Mouse (Mus musculus) liver, embryonic 13.5 days (tissue): ENCODE results near the gene Krt33b. TPM values are rescaled to one million over a fixed set of nuclear protein-coding genes. Genes with fewer than 3 reads are reported as not detected.

Source experiments
- ATAC-seq: fragments of 200-750 bp; cut with Nextera tagmentation; 2 replicates; pipeline ENCODE4 v1.8.0; 2017; ENCODE audit warnings: low read depth, mild to moderate bottlenecking, moderate number of reproducible peaks, moderate library complexity
- DNase-seq: peaks from one replicate; pipeline ENCODE4 v3.0.0; 2022
- H3K27ac ChIP-seq: fragments of 300-500 bp; sonication (generic); 2 replicates; pipeline ENCODE4 v1.5.1; 2015; ENCODE audit warnings: moderate library complexity, mild to moderate bottlenecking, inconsistent platforms
- H3K27me3 ChIP-seq: fragments of 300-500 bp; sonication (generic); 2 replicates; pipeline ENCODE4 v1.6.1; 2015; ENCODE audit warnings: mild to moderate bottlenecking, inconsistent platforms
- H3K36me3 ChIP-seq: fragments of 300-500 bp; sonication (generic); 2 replicates; pipeline ENCODE4 v1.6.1; 2015; ENCODE audit warnings: mild to moderate bottlenecking, inconsistent platforms
- H3K4me1 ChIP-seq: fragments of 300-500 bp; sonication (generic); replicated peaks from 2 replicates; pipeline ENCODE4 v1.6.1; 2015; ENCODE audit warnings: inconsistent platforms
- H3K4me2 ChIP-seq: fragments of 300-500 bp; sonication (generic); 2 replicates; pipeline ENCODE4 v1.6.1; 2015; ENCODE audit warnings: inconsistent platforms, mild to moderate bottlenecking, moderate library complexity
- H3K4me3 ChIP-seq: fragments of 300-500 bp; sonication (generic); replicated peaks from 2 replicates; pipeline ENCODE4 v1.5.1; 2015; ENCODE audit warnings: mild to moderate bottlenecking, inconsistent platforms
- H3K9ac ChIP-seq: fragments of 300-500 bp; sonication (generic); 2 replicates; pipeline ENCODE4 v1.6.1; 2015; ENCODE audit warnings: mild to moderate bottlenecking, inconsistent platforms
- H3K9me3 ChIP-seq: fragments of 300-500 bp; sonication (generic); replicated peaks from 2 replicates; pipeline ENCODE4 v1.6.1; 2016; ENCODE audit warnings: inconsistent platforms
- WGBS: fragments of 180-500 bp; shearing (Covaris S2); methylation state at CpG from one replicate; pipeline ENCODE4 v1.1.7; 2015; ENCODE audit not compliant: insufficient replicate concordance; 5-methylcytosine and 5-hydroxymethylcytosine counted together
- polyA plus RNA-seq: library from polyadenylated mRNA; unstranded; fragments of >200 nt; fragmentation: Nextera tagmentation; extraction: Ambion mirVana; gene quantifications from 2 replicates; pipeline ENCODE4 v1.2.1, GENCODE M21; 2015

Gene Krt33b
- polyA plus RNA-seq, 1 experiment from 2014 or later: not detected

GRCm38 (mm10) chr11:99990571-99990970, 39.1 kb downstream of the Krt33b start:
- Histone ChIP-seq H3K9ac (no peak overlapping the region), H3K4me3 (no peak overlapping the region), H3K36me3 (no peaks in the 10 kb centered on the region), H3K4me1 (no peaks in the 10 kb centered on the region), H3K9me3 (no peaks in the 10 kb centered on the region), H3K27me3 (peaks cover 14% of the 10 kb centered on the region), H3K27ac (no peak overlapping the region), H3K4me2 (no peak overlapping the region)
- WGBS: 60% methylated on average over 3 of the region's 3 CpGs
- DNase-seq: no peak
- ATAC-seq: no peak

- 50% methylated on average over 6 of the region's 6 CpGs for WGBS
- DNase-seq: no peak
Observed at GRCm38 (mm10) chr11:99989881-99990405, 39.7 kb downstream of the Krt33b start.

GRCm38 (mm10) chr11:99988530-99988929, 41.1 kb downstream of the Krt33b start:
- no peak overlapping the region for H3K4me3 ChIP-seq
- ATAC-seq: no peak
- peaks cover 5% of the 10 kb centered on the region for H3K27me3 ChIP-seq
- no peaks in the 10 kb centered on the region for H3K36me3 ChIP-seq
- no peak overlapping the region for H3K27ac ChIP-seq
- H3K4me2 ChIP-seq: no peak overlapping the region
- 70% methylated on average over 3 of the region's 3 CpGs for WGBS
- DNase-seq: no peak
- H3K9ac ChIP-seq: no peak overlapping the region
- no peaks in the 10 kb centered on the region for H3K9me3 ChIP-seq
- H3K4me1 ChIP-seq: no peaks in the 10 kb centered on the region

More at GRCm38 (mm10) chr11:99989881-99990405, 39.7 kb downstream of the Krt33b start:
- Histone ChIP-seq H3K27ac (no peak overlapping the region), H3K27me3 (peaks cover 14% of the 10 kb centered on the region), H3K4me3 (no peak overlapping the region), H3K9me3 (no peaks in the 10 kb centered on the region), H3K4me1 (no peaks in the 10 kb centered on the region), H3K9ac (no peak overlapping the region), H3K4me2 (no peak overlapping the region), H3K36me3 (no peaks in the 10 kb centered on the region)
- ATAC-seq: no peak

- DNase-seq (no peak), ATAC-seq (no peak)
- no peaks in the 10 kb centered on the region for H3K27me3 ChIP-seq
- H3K27ac ChIP-seq: no peak within 1 kb of the TSS
- H3K4me2 ChIP-seq: no peak within 1 kb of the TSS
- H3K9me3 ChIP-seq: no peaks in the 10 kb centered on the region
- no peaks in the 10 kb centered on the region for H3K36me3 ChIP-seq
- no peaks in the 10 kb centered on the region for H3K4me1 ChIP-seq
- H3K4me3 ChIP-seq: no peak within 1 kb of the TSS
- no peak within 1 kb of the TSS for H3K9ac ChIP-seq
- whole genome bisulfite sequencing: 62% methylated on average over 8 of the region's 8 CpGs
Observed at GRCm38 (mm10) chr11:99986180-99986647, 43.5 kb downstream of the Krt33b start, which contains the start of gene Krtap16-1. Krtap16-1 (minus strand) TSS chr11:99986597.

GRCm38 (mm10) chr11:99985291-99986092, 44.2 kb downstream of the Krt33b start:
- ATAC-seq: no peak
- Histone ChIP-seq H3K27me3 (no peaks in the 10 kb centered on the region), H3K4me3 (no peak overlapping the region), H3K27ac (no peak overlapping the region), H3K4me1 (no peaks in the 10 kb centered on the region), H3K9ac (no peak overlapping the region), H3K4me2 (no peak overlapping the region), H3K36me3 (no peaks in the 10 kb centered on the region), H3K9me3 (no peaks in the 10 kb centered on the region)
- 71% methylated on average over 20 of the region's 20 CpGs for WGBS
- no peak for DNase-seq

GRCm38 (mm10) chr11:99983442-99983841, 46.2 kb downstream of the Krt33b start:
- no peak for DNase-seq
- ATAC-seq: no peak
- 67% methylated on average over 1 of the region's 1 CpGs for WGBS
- no peak overlapping the region for H3K4me2 ChIP-seq
- no peaks in the 10 kb centered on the region for H3K4me1 ChIP-seq
- no peaks in the 10 kb centered on the region for H3K27me3 ChIP-seq
- H3K27ac ChIP-seq: no peak overlapping the region
- H3K9me3 ChIP-seq: no peaks in the 10 kb centered on the region
- H3K36me3 ChIP-seq: no peaks in the 10 kb centered on the region
- no peak overlapping the region for H3K4me3 ChIP-seq
- no peak overlapping the region for H3K9ac ChIP-seq

- H3K27me3 ChIP-seq: no peaks in the 10 kb centered on the region
- H3K27ac ChIP-seq: no peak overlapping the region
Observed at GRCm38 (mm10) chr11:99982731-99983130, 46.9 kb downstream of the Krt33b start.

GRCm38 (mm10) chr11:99978953-99979352, 50.7 kb downstream of the Krt33b start, which contains the start of gene Krtap29-1:
Krtap29-1 (minus strand) TSS chr11:99979053.
- 66% methylated on average over 5 of the region's 5 CpGs for WGBS
- Histone ChIP-seq H3K4me1 (no peaks in the 10 kb centered on the region), H3K4me2 (no peak within 1 kb of the TSS), H3K27ac (no peak within 1 kb of the TSS), H3K9ac (no peak within 1 kb of the TSS), H3K27me3 (no peaks in the 10 kb centered on the region), H3K4me3 (no peak within 1 kb of the TSS), H3K36me3 (no peaks in the 10 kb centered on the region), H3K9me3 (no peaks in the 10 kb centered on the region)
- ATAC-seq (no peak), DNase-seq (no peak)

More at GRCm38 (mm10) chr11:99982731-99983130, 46.9 kb downstream of the Krt33b start:
- no peaks in the 10 kb centered on the region for H3K9me3 ChIP-seq
- no peak for DNase-seq
- ATAC-seq: no peak
- H3K36me3 ChIP-seq: no peaks in the 10 kb centered on the region
- H3K4me2 ChIP-seq: no peak overlapping the region
- H3K4me3 ChIP-seq: no peak overlapping the region
- no peaks in the 10 kb centered on the region for H3K4me1 ChIP-seq
- 67% methylated on average over 9 of the region's 9 CpGs for WGBS
- H3K9ac ChIP-seq: no peak overlapping the region

Other genes with a start within 250 kb of the Krt33b start
- gene Krtap4-8, start 249.2 kb downstream of the Krt33b start, polyA plus RNA-seq: not detected in 2 replicates
- not detected in 2 replicates for gene Krtap4-9, start 244.7 kb downstream of the Krt33b start, polyA plus RNA-seq
- not detected in 2 replicates for gene Gm11596, start 236.4 kb downstream of the Krt33b start, polyA plus RNA-seq
- gene Gm11569, start 230.9 kb downstream of the Krt33b start, polyA plus RNA-seq: not detected in 2 replicates
- not detected in 2 replicates for gene Gm11554, start 225.4 kb downstream of the Krt33b start, polyA plus RNA-seq
- gene Krtap4-13, start 220.0 kb downstream of the Krt33b start, polyA plus RNA-seq: not detected in 2 replicates
- gene Gm11564, start 214.2 kb downstream of the Krt33b start, polyA plus RNA-seq: not detected in 2 replicates
- not detected in 2 replicates for gene 2300003K06Rik, start 191.8 kb downstream of the Krt33b start, polyA plus RNA-seq
- gene Krtap4-16, start 178.3 kb downstream of the Krt33b start, polyA plus RNA-seq: not detected in 2 replicates
- not detected in 2 replicates for gene Gm11568, start 172.0 kb downstream of the Krt33b start, polyA plus RNA-seq
- gene Gm11559, start 165.4 kb downstream of the Krt33b start, polyA plus RNA-seq: not detected in 2 replicates
- not detected in 2 replicates for gene Krtap9-1, start 156.5 kb downstream of the Krt33b start, polyA plus RNA-seq
- gene Gm11567, start 150.7 kb downstream of the Krt33b start, polyA plus RNA-seq: not detected in 2 replicates
- not detected in 2 replicates for gene Krtap31-1, start 121.9 kb downstream of the Krt33b start, polyA plus RNA-seq
- not detected in 2 replicates for gene Gm11565, start 115.1 kb downstream of the Krt33b start, polyA plus RNA-seq
- gene Krtap31-2, start 93.6 kb downstream of the Krt33b start, polyA plus RNA-seq: not detected in 2 replicates
- gene Krtap9-5, start 81.4 kb downstream of the Krt33b start, polyA plus RNA-seq: not detected in 2 replicates
- gene Krtap29-1, start 50.8 kb downstream of the Krt33b start, polyA plus RNA-seq: not detected in 2 replicates
- not detected in 2 replicates for gene Krtap16-1, start 43.3 kb downstream of the Krt33b start, polyA plus RNA-seq
- gene Krtap17-1, start 35.9 kb downstream of the Krt33b start, polyA plus RNA-seq: not detected in 2 replicates
- not detected in 2 replicates for gene Krt33a, start 13.7 kb downstream of the Krt33b start, polyA plus RNA-seq
- not detected in 2 replicates for gene Krt34, start 11.7 kb upstream of the Krt33b start, polyA plus RNA-seq
- not detected in 2 replicates for gene Krt31, start 20.7 kb upstream of the Krt33b start, polyA plus RNA-seq
- not detected in 2 replicates for gene Krt32, start 58.4 kb upstream of the Krt33b start, polyA plus RNA-seq
- gene Krt35, start 66.4 kb upstream of the Krt33b start, polyA plus RNA-seq: not detected in 2 replicates
- gene Krt36, start 75.8 kb upstream of the Krt33b start, polyA plus RNA-seq: not detected in 2 replicates
- 0.10 and 0.20 TPM in 2 replicates for gene Krt13, start 91.7 kb upstream of the Krt33b start, polyA plus RNA-seq
- 1.5 and 2.1 TPM in 2 replicates for gene Krt15, start 106.1 kb upstream of the Krt33b start, polyA plus RNA-seq
- gene Krt19, start 118.8 kb upstream of the Krt33b start, polyA plus RNA-seq: 2.6 and 4.3 TPM in 2 replicates
- gene Krt9, start 163.4 kb upstream of the Krt33b start, polyA plus RNA-seq: not detected in 2 replicates
- 0.90 and 1.0 TPM in 2 replicates for gene Krt14, start 177.7 kb upstream of the Krt33b start, polyA plus RNA-seq
- gene Krt16, start 219.0 kb upstream of the Krt33b start, polyA plus RNA-seq: not detected in 2 replicates
- gene Krt17, start 231.2 kb upstream of the Krt33b start, polyA plus RNA-seq: 0.41 and 0.62 TPM in 2 replicates
- gene Krt42, start 240.0 kb upstream of the Krt33b start, polyA plus RNA-seq: not detected in 2 replicates